Mouse (Mus musculus): ENCODE data around the gene Ccl25.

- TF ChIP-seq CTCF (IDR thresholded peaks at IDR 0.05; ENCODE audit: low read depth, low read length) (no peak), POLR2A (IDR thresholded peaks at IDR 0.05; ENCODE audit: extremely low read depth, insufficient read depth, low read length) (no peak)
Measured at GRCm38 (mm10) chr8:4333966-4334365, 9.0 kb downstream of the Ccl25 start.

Measured in liver, adult 2 months (tissue).